Comparison of ENCODE assay signal across 10 mouse cellular contexts in genomic region chr10:59965362-59965695, GRCm38 (mm10). TPM values are rescaled to one million over a fixed set of nuclear protein-coding genes. Genes with fewer than 3 reads are reported as not detected.
DNase-seq lines count a peak whose midpoint lies in the region; ATAC-seq and TF ChIP-seq lines count a peak whose summit lies in the region.
"Had no signal": no experiment of that assay in that cellular context is flagged by ENCODE, and none has a peak within 500 bp of the region (broad histone marks: within the 10 kb centered on the region; RNA-seq: fewer than 3 reads in every experiment).

No protein-coding gene starts in this region.

- H3K9ac ChIP-seq in heart, embryonic 13.5 days, result peak overlapping the region; percentile 71
- H3K9ac ChIP-seq in limb, embryonic 12.5 days (replicated peaks), result 0 out of 2 replicates have a peak overlapping the region, but pooled peaks have one; percentile 14

- peaks cover 39% of the 10 kb centered on the region for H3K4me1 ChIP-seq in heart, embryonic 13.5 days
- H3K4me1 ChIP-seq in thymus, adult 2 months (replicated peaks; ENCODE audit: control insufficient read depth, insufficient read depth, low read length), result peaks cover 32% of the 10 kb centered on the region
- H3K4me1 ChIP-seq in limb, embryonic 12.5 days (replicated peaks), result peaks cover 46% of the 10 kb centered on the region

- peak overlapping the region; percentile 84 for H3K27ac ChIP-seq in heart, embryonic 13.5 days (replicated peaks)
- H3K27ac ChIP-seq in thymus, adult 2 months (ENCODE audit: control insufficient read depth, insufficient read depth, low read length), result peak overlapping the region; percentile 43; the same call in 1 of the 2 replicates
- H3K27ac ChIP-seq in limb, embryonic 12.5 days, result peak overlapping the region; percentile 98

- 0 out of 2 replicates have a peak, but pooled peaks have one; percentile 18 for ATAC-seq in heart, embryonic 13.5 days (ENCODE audit: extremely low read depth, insufficient number of reproducible peaks, low FRiP score, low TSS enrichment)
- ATAC-seq in limb, embryonic 12.5 days (ENCODE audit: insufficient number of reproducible peaks, insufficient read depth, low FRiP score, low TSS enrichment, low read depth), result no peak
- no peak for ATAC-seq in erythroid progenitor cell, adult 5-6 weeks (replicated peaks; ENCODE audit: low FRiP score, poor library complexity, severe bottlenecking)

- H3K36me3 ChIP-seq in heart, embryonic 13.5 days, result no peaks in the 10 kb centered on the region
- no peaks in the 10 kb centered on the region for H3K36me3 ChIP-seq in thymus, adult 2 months (ENCODE audit: control insufficient read depth, insufficient read depth, low read length)
- H3K36me3 ChIP-seq in limb, embryonic 12.5 days, result no peaks in the 10 kb centered on the region

- no peak overlapping the region for H3K4me3 ChIP-seq in heart, embryonic 13.5 days
- no peak overlapping the region for H3K4me3 ChIP-seq in thymus, adult 2 months (ENCODE audit: control insufficient read depth, insufficient read depth, low read length)
- H3K4me3 ChIP-seq in limb, embryonic 12.5 days (replicated peaks), result peak overlapping the region; percentile 9; the same call in 1 of the 2 replicates

- TF ChIP-seq CTCF in thymus, adult 2 months (IDR thresholded peaks at IDR 0.05; ENCODE audit: borderline replicate concordance, control insufficient read depth, extremely low read depth, insufficient read depth, low read length, poor library complexity), result no peak

- DNase-seq in heart, adult 8-10 months (ENCODE audit: low spot score), result no peak
- no peak for DNase-seq in thymus, adult 2 months
- DNase-seq in thymus, adult 18-20 months, result no peak
- DNase-seq in cerebellum, adult 9-11 months, result no peak
- no peak for DNase-seq in urinary bladder, adult 18-20 months (ENCODE audit: low spot score in 2 of 2)
- DNase-seq: adrenal gland, postnatal 10 days; kidney, adult 2 months had no signal

- no peaks in the 10 kb centered on the region for H3K27me3 ChIP-seq in heart, embryonic 13.5 days (replicated peaks)
- H3K27me3 ChIP-seq in thymus, adult 2 months (ENCODE audit: control insufficient read depth, insufficient read depth, low read length), result no peaks in the 10 kb centered on the region
- no peaks in the 10 kb centered on the region for H3K27me3 ChIP-seq in limb, embryonic 12.5 days

- no peak for TF ChIP-seq POLR2A in thymus, adult 2 months (IDR thresholded peaks at IDR 0.05; ENCODE audit: control insufficient read depth, extremely low read depth, insufficient read depth, low read length, poor library complexity)

- H3K9me3 ChIP-seq in heart, embryonic 13.5 days, result no peaks in the 10 kb centered on the region
- H3K9me3 ChIP-seq in limb, embryonic 12.5 days, result no peaks in the 10 kb centered on the region

- WGBS in heart, embryonic 13.5 days, result 27% methylated on average over 9 of the region's 9 CpGs
- WGBS in thymus, adult 2 months, result 89% methylated on average over 9 of the region's 9 CpGs
- 30% methylated on average over 9 of the region's 9 CpGs for WGBS in limb, embryonic 12.5 days

- H3K4me2 ChIP-seq in heart, embryonic 13.5 days, result peak overlapping the region; percentile 63
- H3K4me2 ChIP-seq in limb, embryonic 12.5 days, result peak overlapping the region; percentile 48

RNA-seq across cellular contexts. Expression of gene Ddit4, which starts 13.7 kb away (rescaled TPM):
- 19.7 and 24.5 TPM in 2 replicates for polyA plus RNA-seq in heart, embryonic 13.5 days (2015; fragmentation: Nextera tagmentation; extraction: Ambion mirVana)
- 10 to 100 TPM; 22.1 to 74.4 (median 55.6) TPM for total RNA-seq in heart, adult 8-10 months (2022)
- polyA plus RNA-seq in thymus, adult 2 months (2012; rRNA removed), result 157 and 190 TPM in 2 replicates
- polyA plus RNA-seq in limb, embryonic 12.5 days (2016; fragmentation: Nextera tagmentation; extraction: Ambion mirVana), result 90.7 and 91.8 TPM in 2 replicates
- total RNA-seq in erythroid progenitor cell, adult 5-6 weeks (2015; ENCODE audit: low replicate concordance), result 0.72 and 3.8 TPM in 2 replicates
- total RNA-seq in erythroid progenitor cell, adult 5-6 weeks (2017; ENCODE audit: low replicate concordance), result 1.9 TPM in 1 of 2 replicates, not detected in the other

RNA-seq across cellular contexts. Expression of gene Ascc1, which starts 37.3 kb away (rescaled TPM):
- polyA plus RNA-seq in heart, embryonic 13.5 days (2015; fragmentation: Nextera tagmentation; extraction: Ambion mirVana), result 33.8 and 37.9 TPM in 2 replicates
- total RNA-seq in heart, adult 8-10 months (2022), result 10 to 100 TPM; 22.3 to 26.7 (median 24.4) TPM
- 24.2 and 26.2 TPM in 2 replicates for polyA plus RNA-seq in thymus, adult 2 months (2012; rRNA removed)
- 44.2 and 46.7 TPM in 2 replicates for polyA plus RNA-seq in limb, embryonic 12.5 days (2016; fragmentation: Nextera tagmentation; extraction: Ambion mirVana)
- total RNA-seq in erythroid progenitor cell, adult 5-6 weeks (2015; ENCODE audit: low replicate concordance), result 11.3 and 21.6 TPM in 2 replicates
- 9.6 and 22.6 TPM in 2 replicates for total RNA-seq in erythroid progenitor cell, adult 5-6 weeks (2017; ENCODE audit: low replicate concordance)

RNA-seq across cellular contexts. Expression of gene Anapc16, which starts 37.6 kb away (rescaled TPM):
- 84.7 and 93.3 TPM in 2 replicates for polyA plus RNA-seq in heart, embryonic 13.5 days (2015; fragmentation: Nextera tagmentation; extraction: Ambion mirVana)
- 10 to 100 TPM; 59.0 to 88.1 (median 74.3) TPM for total RNA-seq in heart, adult 8-10 months (2022)
- 108 and 136 TPM in 2 replicates for polyA plus RNA-seq in thymus, adult 2 months (2012; rRNA removed)
- polyA plus RNA-seq in limb, embryonic 12.5 days (2016; fragmentation: Nextera tagmentation; extraction: Ambion mirVana), result 126 and 132 TPM in 2 replicates
- total RNA-seq in erythroid progenitor cell, adult 5-6 weeks (2015; ENCODE audit: low replicate concordance), result 42.5 and 54.5 TPM in 2 replicates
- 34.0 and 36.5 TPM in 2 replicates for total RNA-seq in erythroid progenitor cell, adult 5-6 weeks (2017; ENCODE audit: low replicate concordance)

Comparison
In these comparisons a context has a peak if more than half of its experiments do, and no peak if none do; other contexts are left out.
1. H3K27ac ChIP-seq: peak in every context shown above with its lines; median percentile 98 in limb, embryonic 12.5 days; 84 in heart, embryonic 13.5 days; 43 in thymus, adult 2 months.